Mouse (Mus musculus) retina, embryonic 14.5 days (tissue): ENCODE data around the gene Olfr71.

Experiments
- DNase-seq: peaks from one replicate; pipeline ENCODE4 v3.0.0-alpha.2; 2015; ENCODE audit warnings: low spot score

Gene Olfr71

GRCm38 (mm10) chr4:43709869-43710268 is at the start of gene Olfr71:
Gene Olfr71 (minus strand): TSS chr4:43710255.
- DNase-seq = no peak

GRCm38 (mm10) chr4:43757213-43757612 is 47.2 kb upstream of the Olfr71 start:
- DNase-seq = no peak

GRCm38 (mm10) chr4:43745187-43745586 is 35.1 kb upstream of the Olfr71 start:
- peak; percentile 74 for DNase-seq

GRCm38 (mm10) chr4:43743099-43743498 is 33.0 kb upstream of the Olfr71 start:
- DNase-seq = no peak

GRCm38 (mm10) chr4:43742637-43743036 is 32.6 kb upstream of the Olfr71 start:
- DNase-seq = no peak

GRCm38 (mm10) chr4:43741526-43741925 is 31.5 kb upstream of the Olfr71 start:
- no peak for DNase-seq

- DNase-seq = no peak
Measured at GRCm38 (mm10) chr4:43738989-43739674, 29.1 kb upstream of the Olfr71 start.

- DNase-seq = no peak
Measured at GRCm38 (mm10) chr4:43737144-43737543, 27.1 kb upstream of the Olfr71 start.

- no peak for DNase-seq
Measured at GRCm38 (mm10) chr4:43733186-43733585, 23.1 kb upstream of the Olfr71 start.

GRCm38 (mm10) chr4:43732171-43732570 is 22.1 kb upstream of the Olfr71 start:
- no peak for DNase-seq

- no peak for DNase-seq
Measured at GRCm38 (mm10) chr4:43730750-43731297, 20.8 kb upstream of the Olfr71 start.

GRCm38 (mm10) chr4:43729794-43730550 is 19.9 kb upstream of the Olfr71 start, which contains the start of gene Spaar:
Gene Spaar (plus strand): TSS chr4:43730034.
- no peak for DNase-seq

- no peak for DNase-seq
Measured at GRCm38 (mm10) chr4:43729126-43729525, 19.1 kb upstream of the Olfr71 start.

- DNase-seq = no peak
Measured at GRCm38 (mm10) chr4:43728576-43728954, 18.5 kb upstream of the Olfr71 start.

GRCm38 (mm10) chr4:43727718-43728575 is 17.9 kb upstream of the Olfr71 start:
- DNase-seq = no peak

- DNase-seq = no peak
Measured at GRCm38 (mm10) chr4:43726995-43727394, 16.9 kb upstream of the Olfr71 start, which contains the start of gene Hrct1. Gene Hrct1 (plus strand): TSS chr4:43727188.

- no peak for DNase-seq
Measured at GRCm38 (mm10) chr4:43726228-43726993, 16.4 kb upstream of the Olfr71 start.

GRCm38 (mm10) chr4:43724764-43725163 is 14.7 kb upstream of the Olfr71 start:
- peak; percentile 76 for DNase-seq

- no peak for DNase-seq
Measured at GRCm38 (mm10) chr4:43722191-43722590, 12.1 kb upstream of the Olfr71 start.

GRCm38 (mm10) chr4:43720491-43721228 is 10.6 kb upstream of the Olfr71 start:
- no peak for DNase-seq
